Mouse (Mus musculus) hindbrain, embryonic 10.5 days (tissue): ENCODE measurements around the gene Gm12248. TPM values are rescaled to one million over a fixed set of nuclear protein-coding genes. Genes with fewer than 3 reads are reported as not detected.
A peak's percentile ranks its signal among the peaks of the same experiment; 100 is the strongest.
"Not testable (repeated sequence)": the region's sequence is repeated elsewhere in the genome, so short reads cannot be mapped to it uniquely, and the experiment has no call there.

Experiments used
- DNase-seq: peaks from one replicate; pipeline ENCODE4 v3.0.0-alpha.2; 2017; ENCODE audit warnings: low spot score
- H3K27ac ChIP-seq: fragments of 300-500 bp; sonication (generic); 2 replicates; pipeline ENCODE4 v1.5.1; 2016; ENCODE audit warnings: mild to moderate bottlenecking, moderate library complexity
- H3K27me3 ChIP-seq: fragments of 300-500 bp; sonication (generic); 2 replicates; pipeline ENCODE4 v1.6.1; 2016; ENCODE audit warnings: mild to moderate bottlenecking; ENCODE audit not compliant: poor library complexity, insufficient read depth, severe bottlenecking
- H3K36me3 ChIP-seq: fragments of 300-500 bp; sonication (generic); 2 replicates; pipeline ENCODE4 v1.6.1; 2016; ENCODE audit warnings: mild to moderate bottlenecking, moderate library complexity
- H3K4me1 ChIP-seq: fragments of 300-500 bp; sonication (generic); replicated peaks from 2 replicates; pipeline ENCODE4 v1.6.1; 2016; ENCODE audit warnings: mild to moderate bottlenecking
- H3K4me3 ChIP-seq: fragments of 300-500 bp; sonication (generic); 2 replicates; pipeline ENCODE4 v1.5.1; 2016; ENCODE audit warnings: mild to moderate bottlenecking, moderate library complexity
- H3K9me3 ChIP-seq: fragments of 300-500 bp; sonication (generic); 2 replicates; pipeline ENCODE4 v1.6.1; 2016; ENCODE audit warnings: mild to moderate bottlenecking, moderate library complexity
- WGBS: fragments of 180-500 bp; shearing (Covaris S2); methylation state at CpG from one replicate; pipeline ENCODE4 v1.1.7; 2016; 5-methylcytosine and 5-hydroxymethylcytosine counted together
- polyA plus RNA-seq: library from polyadenylated mRNA; unstranded; fragments of >200 nt; fragmentation: Nextera tagmentation; extraction: Ambion mirVana; gene quantifications from 2 replicates; pipeline ENCODE4 v1.2.1, GENCODE M21; 2016

Gm12248 gene
- polyA plus RNA-seq, 1 experiment from 2014 or later = 0.17 TPM

GRCm38 (mm10) chr11:58098366-58098720 lies 5.4 kb upstream of the Gm12248 start:
- peaks cover 40% of the 10 kb centered on the region for H3K27me3 ChIP-seq
- H3K4me3 ChIP-seq = peak overlapping the region; percentile 52; the same call in 1 of the 2 replicates
- DNase-seq, H3K27ac ChIP-seq, H3K36me3 ChIP-seq, H3K9me3 ChIP-seq: not testable (repeated sequence)
- H3K4me1 ChIP-seq = peaks cover 23% of the 10 kb centered on the region
- 65% methylated on average over 5 of the region's 5 CpGs for WGBS

DNA sequence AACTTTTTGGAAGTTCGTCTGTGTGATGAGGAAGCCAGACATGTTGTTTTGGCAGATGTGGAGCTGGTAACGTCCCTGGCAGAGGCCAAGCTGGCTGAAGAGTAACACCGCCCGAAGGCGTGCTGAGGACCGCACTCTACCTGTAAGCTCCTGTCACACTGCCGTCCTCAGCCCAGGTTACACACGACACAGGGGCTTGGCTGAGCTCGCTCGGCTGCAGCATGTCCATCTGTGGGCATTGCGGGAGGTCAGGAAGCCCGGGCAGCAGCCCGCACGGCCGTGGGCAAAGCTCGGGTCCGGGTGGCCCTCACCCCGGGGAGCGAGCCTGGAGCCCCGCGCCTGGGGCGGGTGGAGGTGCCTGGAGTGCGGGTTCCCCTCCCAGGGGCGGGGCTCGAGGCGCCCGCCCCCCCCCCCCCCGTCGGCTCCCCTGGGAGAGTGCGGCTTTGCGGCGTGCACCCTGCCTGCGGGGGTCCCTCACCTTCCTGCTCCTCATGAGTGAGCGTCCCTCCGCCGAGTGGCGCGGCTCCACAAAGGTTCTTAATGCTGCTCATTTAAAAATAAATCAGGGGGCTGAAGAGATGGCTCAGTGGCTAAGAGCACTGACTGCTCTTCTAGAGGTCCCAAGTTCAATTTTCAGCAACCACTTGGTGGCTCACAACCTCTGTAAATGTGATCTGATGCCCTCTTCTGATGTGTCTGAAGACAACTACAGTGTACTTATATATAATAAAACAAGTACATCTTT lies 4.9 kb upstream of the Gm12248 start:
- Histone ChIP-seq H3K36me3 (no peaks in the 10 kb centered on the region), H3K4me1 (peaks cover 21% of the 10 kb centered on the region), H3K27me3 (peaks cover 40% of the 10 kb centered on the region), H3K27ac (0 out of 2 replicates have a peak overlapping the region, but pooled peaks have one; percentile 5), H3K4me3 (peak overlapping the region; percentile 52), H3K9me3 (no peaks in the 10 kb centered on the region)
- DNase-seq = peak; percentile 11
- 1% methylated on average over 36 of the region's 38 CpGs for WGBS

GRCm38 (mm10) chr11:58096821-58097620 lies 4.1 kb upstream of the Gm12248 start:
- H3K36me3 ChIP-seq = no peaks in the 10 kb centered on the region
- no peak overlapping the region for H3K27ac ChIP-seq
- peaks cover 22% of the 10 kb centered on the region for H3K4me1 ChIP-seq
- H3K9me3 ChIP-seq = no peaks in the 10 kb centered on the region
- peaks cover 40% of the 10 kb centered on the region for H3K27me3 ChIP-seq
- 51% methylated on average over 20 of the region's 20 CpGs for WGBS
- DNase-seq = no peak
- peak overlapping the region; percentile 52; the same call in 1 of the 2 replicates for H3K4me3 ChIP-seq

DNA sequence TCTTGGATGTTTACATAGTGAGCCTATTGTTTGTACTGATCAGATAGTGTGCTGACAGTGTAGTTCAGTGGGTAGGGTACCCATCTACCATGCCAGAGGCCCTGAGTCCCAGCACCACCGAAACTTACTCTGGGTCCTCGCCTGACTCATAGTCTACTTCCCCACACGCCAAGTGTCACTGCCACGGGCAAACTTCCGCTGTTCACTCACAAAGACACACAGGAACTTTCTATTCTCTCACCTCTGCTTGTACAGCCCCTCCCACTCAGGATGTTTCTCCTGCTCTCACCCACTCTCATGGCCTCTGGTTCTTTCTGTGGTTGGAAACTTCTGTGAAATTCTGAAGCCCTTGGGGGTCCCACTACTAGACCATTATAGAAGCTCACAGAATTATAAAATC lies 3.2 kb upstream of the Gm12248 start:
- H3K27ac ChIP-seq = no peak overlapping the region
- peaks cover 40% of the 10 kb centered on the region for H3K27me3 ChIP-seq
- 84% methylated on average over 5 of the region's 5 CpGs for WGBS
- no peaks in the 10 kb centered on the region for H3K36me3 ChIP-seq
- H3K4me3 ChIP-seq = no peak overlapping the region
- H3K9me3 ChIP-seq = no peaks in the 10 kb centered on the region
- DNase-seq = no peak
- peaks cover 22% of the 10 kb centered on the region for H3K4me1 ChIP-seq

- Histone ChIP-seq H3K27ac (no peak overlapping the region), H3K4me1 (peaks cover 22% of the 10 kb centered on the region), H3K27me3 (peaks cover 40% of the 10 kb centered on the region), H3K36me3 (no peaks in the 10 kb centered on the region), H3K4me3 (no peak overlapping the region), H3K9me3 (no peaks in the 10 kb centered on the region)
- 84% methylated on average over 1 of the region's 1 CpGs for WGBS
- no peak for DNase-seq
These were observed 2.6 kb upstream of the Gm12248 start for GRCm38 (mm10) chr11:58095561-58095960.

DNA sequence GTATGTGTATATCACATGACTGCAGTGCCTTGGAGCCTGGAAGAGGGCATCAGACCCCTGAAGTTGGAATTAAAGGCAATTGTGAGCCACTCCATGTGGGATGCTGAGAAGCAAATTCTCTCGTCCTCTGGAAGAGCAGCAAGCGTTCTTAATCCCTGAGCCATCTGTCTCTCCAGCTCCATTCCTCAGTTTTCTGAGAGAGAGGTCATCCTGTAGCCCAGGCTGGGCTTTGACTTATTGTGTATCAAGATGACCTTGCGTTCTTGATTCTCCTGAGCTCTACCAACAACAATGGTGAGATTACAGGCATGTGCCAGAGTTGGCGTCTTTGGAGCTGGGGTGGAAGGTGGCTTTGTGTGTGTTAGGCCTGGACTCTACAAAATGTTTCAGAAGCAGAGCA lies 1.8 kb upstream of the Gm12248 start:
- Histone ChIP-seq H3K27me3 (peaks cover 40% of the 10 kb centered on the region), H3K9me3 (no peaks in the 10 kb centered on the region), H3K36me3 (no peaks in the 10 kb centered on the region), H3K4me1 (peaks cover 22% of the 10 kb centered on the region), H3K4me3 (no peak overlapping the region), H3K27ac (no peak overlapping the region)
- 75% methylated on average over 4 of the region's 4 CpGs for WGBS
- DNase-seq = no peak

- Histone ChIP-seq H3K9me3 (no peaks in the 10 kb centered on the region), H3K36me3 (no peaks in the 10 kb centered on the region), H3K4me1 (peaks cover 17% of the 10 kb centered on the region), H3K27ac (no peak overlapping the region), H3K4me3 (peak overlapping the region; percentile 27), H3K27me3 (peaks cover 22% of the 10 kb centered on the region)
- 52% methylated on average over 4 of the region's 4 CpGs for WGBS
- no peak for DNase-seq
These were observed 393 bp downstream of the Gm12248 start for GRCm38 (mm10) chr11:58092541-58092940.

DNA sequence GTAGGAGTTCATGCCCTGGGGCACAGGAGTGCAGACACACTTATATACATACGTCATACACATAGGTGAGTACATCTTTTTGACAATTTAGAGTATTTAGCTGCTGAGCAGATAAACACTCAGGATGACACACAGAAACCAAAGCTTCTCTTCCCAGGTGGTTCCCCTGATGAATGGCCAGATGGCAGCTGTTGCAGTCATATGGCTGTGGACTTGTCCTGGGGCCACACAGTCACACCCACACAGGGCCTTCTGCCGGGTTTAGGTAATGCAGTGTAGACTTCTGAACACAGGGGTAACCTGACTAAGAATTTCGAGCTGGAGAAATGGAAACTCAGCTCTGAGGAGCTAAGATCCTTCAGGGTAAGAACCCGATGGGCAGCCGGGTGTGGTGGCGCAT lies 11.2 kb downstream of the Gm12248 start:
- no peak for DNase-seq
- 87% methylated on average over 6 of the region's 6 CpGs for WGBS
- no peaks in the 10 kb centered on the region for H3K27me3 ChIP-seq
- no peaks in the 10 kb centered on the region for H3K36me3 ChIP-seq
- H3K27ac ChIP-seq = no peak overlapping the region
- H3K9me3 ChIP-seq = 0 out of 2 replicates have a peak, but pooled peaks cover 3% of the 10 kb centered on the region
- no peaks in the 10 kb centered on the region for H3K4me1 ChIP-seq
- no peak overlapping the region for H3K4me3 ChIP-seq

GRCm38 (mm10) chr11:58077270-58077669 lies 15.7 kb downstream of the Gm12248 start:
- Histone ChIP-seq H3K27me3 (no peaks in the 10 kb centered on the region), H3K27ac (no peak overlapping the region), H3K36me3 (no peaks in the 10 kb centered on the region), H3K9me3 (0 out of 2 replicates have a peak, but pooled peaks cover 3% of the 10 kb centered on the region), H3K4me1 (no peaks in the 10 kb centered on the region), H3K4me3 (no peak overlapping the region)
- no peak for DNase-seq
- WGBS = 79% methylated on average over 4 of the region's 4 CpGs

DNA sequence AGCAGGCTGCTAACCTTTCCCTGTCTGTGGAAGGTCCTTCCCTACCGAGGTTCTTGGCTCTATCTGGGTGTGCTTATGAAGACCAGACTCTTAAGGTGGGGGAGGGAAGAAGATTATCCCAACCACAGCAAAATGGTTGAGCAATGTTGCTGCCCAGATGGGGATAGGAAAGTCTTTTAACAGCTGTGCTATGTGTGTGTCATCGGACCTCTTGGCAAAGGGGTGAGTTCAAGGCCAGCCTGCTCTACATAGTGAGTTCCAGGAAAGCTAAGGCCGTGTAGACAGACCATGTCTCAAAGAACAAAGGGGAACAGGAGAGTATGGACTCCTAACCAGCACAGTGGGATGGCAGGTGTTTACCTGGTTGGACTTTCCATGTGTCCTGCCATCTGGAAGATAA lies 20.0 kb downstream of the Gm12248 start:
- H3K9me3 ChIP-seq = no peaks in the 10 kb centered on the region
- DNase-seq = no peak
- H3K4me3 ChIP-seq = no peak overlapping the region
- no peaks in the 10 kb centered on the region for H3K27me3 ChIP-seq
- no peak overlapping the region for H3K27ac ChIP-seq
- WGBS = 80% methylated on average over 3 of the region's 3 CpGs
- no peaks in the 10 kb centered on the region for H3K4me1 ChIP-seq
- H3K36me3 ChIP-seq = no peaks in the 10 kb centered on the region

DNA sequence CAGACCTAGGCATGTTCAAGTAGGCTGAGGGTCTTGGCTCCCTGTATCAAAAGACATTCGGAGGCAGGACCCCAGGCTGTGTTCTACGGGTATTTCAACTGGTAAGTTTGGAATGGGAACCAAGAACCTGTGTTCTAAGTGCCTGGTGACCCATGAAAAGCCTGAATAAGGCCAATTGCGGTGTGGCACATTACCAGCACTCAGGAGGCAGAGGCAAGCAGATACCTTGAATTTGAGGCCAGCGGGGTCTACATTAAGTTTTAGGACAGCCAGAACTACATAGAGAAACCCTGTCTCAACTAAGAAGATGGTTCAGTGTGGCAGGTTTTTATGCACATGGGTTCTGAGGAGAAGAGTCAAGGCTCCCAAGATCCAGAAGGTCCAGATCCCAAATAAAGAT lies 27.9 kb downstream of the Gm12248 start:
- H3K36me3 ChIP-seq = peaks cover 28% of the 10 kb centered on the region
- no peaks in the 10 kb centered on the region for H3K4me1 ChIP-seq
- no peak overlapping the region for H3K27ac ChIP-seq
- no peaks in the 10 kb centered on the region for H3K9me3 ChIP-seq
- 85% methylated on average over 4 of the region's 4 CpGs for WGBS
- H3K4me3 ChIP-seq = no peak overlapping the region
- DNase-seq = no peak
- H3K27me3 ChIP-seq = no peaks in the 10 kb centered on the region

- no peak for DNase-seq
- no peak overlapping the region for H3K27ac ChIP-seq
- no peaks in the 10 kb centered on the region for H3K4me1 ChIP-seq
- 92% methylated on average over 4 of the region's 4 CpGs for WGBS
- peaks cover 49% of the 10 kb centered on the region for H3K36me3 ChIP-seq
- H3K4me3 ChIP-seq = no peak overlapping the region
- H3K9me3 ChIP-seq = no peaks in the 10 kb centered on the region
- no peaks in the 10 kb centered on the region for H3K27me3 ChIP-seq
These were observed 30.3 kb downstream of the Gm12248 start for GRCm38 (mm10) chr11:58062586-58062985.

GRCm38 (mm10) chr11:58061218-58061617 lies 31.7 kb downstream of the Gm12248 start:
- H3K9me3 ChIP-seq, H3K4me1 ChIP-seq, H3K27ac ChIP-seq, DNase-seq, H3K4me3 ChIP-seq, H3K27me3 ChIP-seq: not testable (repeated sequence)
- H3K36me3 ChIP-seq = peaks cover 62% of the 10 kb centered on the region
- WGBS = 93% methylated on average over 4 of the region's 4 CpGs
